Mouse (Mus musculus) liver, embryonic 12.5 days (tissue): ENCODE measurements around the gene Rasl10a. TPM values are rescaled to one million over a fixed set of nuclear protein-coding genes. Genes with fewer than 3 reads are reported as not detected.

Experiments
- ATAC-seq: fragments of 200-750 bp; cut with Nextera tagmentation; 2 replicates; pipeline ENCODE4 v1.8.0; 2017; ENCODE audit warnings: moderate number of reproducible peaks, mild to moderate bottlenecking, moderate library complexity
- H3K27ac ChIP-seq: fragments of 300-500 bp; sonication (generic); 2 replicates; pipeline ENCODE4 v1.5.1; 2016; ENCODE audit warnings: mild to moderate bottlenecking
- H3K27me3 ChIP-seq: fragments of 300-500 bp; sonication (generic); replicated peaks from 2 replicates; pipeline ENCODE4 v1.6.1; 2016; ENCODE audit warnings: mild to moderate bottlenecking, moderate library complexity
- H3K36me3 ChIP-seq: fragments of 300-500 bp; sonication (generic); 2 replicates; pipeline ENCODE4 v1.6.1; 2016; ENCODE audit warnings: mild to moderate bottlenecking, moderate library complexity
- H3K4me1 ChIP-seq: fragments of 300-500 bp; sonication (generic); 2 replicates; pipeline ENCODE4 v1.6.1; 2016
- H3K4me2 ChIP-seq: fragments of 300-500 bp; sonication (generic); 2 replicates; pipeline ENCODE4 v1.6.1; 2016; ENCODE audit warnings: mild to moderate bottlenecking, moderate library complexity
- H3K4me3 ChIP-seq: fragments of 300-500 bp; sonication (generic); 2 replicates; pipeline ENCODE4 v1.5.1; 2016; ENCODE audit warnings: mild to moderate bottlenecking, moderate library complexity
- H3K9ac ChIP-seq: fragments of 300-500 bp; sonication (generic); 2 replicates; pipeline ENCODE4 v1.6.1; 2016; ENCODE audit warnings: mild to moderate bottlenecking, moderate library complexity
- H3K9me3 ChIP-seq: fragments of 300-500 bp; sonication (generic); replicated peaks from 2 replicates; pipeline ENCODE4 v1.6.1; 2016; ENCODE audit warnings: mild to moderate bottlenecking, moderate library complexity
- WGBS: fragments of 180-500 bp; shearing (Covaris S2); methylation state at CpG from one replicate; pipeline ENCODE4 v1.1.7; 2016; ENCODE audit not compliant: insufficient replicate concordance; 5-methylcytosine and 5-hydroxymethylcytosine counted together
- polyA plus RNA-seq: library from polyadenylated mRNA; unstranded; fragments of >200 nt; fragmentation: Nextera tagmentation; extraction: Ambion mirVana; gene quantifications from 2 replicates; pipeline ENCODE4 v1.2.1, GENCODE M21; 2016

The Rasl10a gene
- polyA plus RNA-seq, 1 experiment from 2014 or later, result 1.1 TPM

- H3K9me3 ChIP-seq, result no peaks in the 10 kb centered on the region
- H3K27ac ChIP-seq, result no peak overlapping the region
- ATAC-seq, result no peak
- peaks cover 100% of the 10 kb centered on the region for H3K36me3 ChIP-seq
- 89% methylated on average over 10 of the region's 10 CpGs for WGBS
- no peak overlapping the region for H3K4me3 ChIP-seq
- H3K27me3 ChIP-seq, result no peaks in the 10 kb centered on the region
- 0 out of 2 replicates have a peak, but pooled peaks cover 10% of the 10 kb centered on the region for H3K4me1 ChIP-seq
- H3K9ac ChIP-seq, result no peak overlapping the region
- no peak overlapping the region for H3K4me2 ChIP-seq
Measured at GRCm38 (mm10) chr11:5032706-5033105, 25.2 kb upstream of the Rasl10a start.

- H3K27ac ChIP-seq, result no peak overlapping the region
- no peaks in the 10 kb centered on the region for H3K9me3 ChIP-seq
- H3K9ac ChIP-seq, result no peak overlapping the region
- no peak overlapping the region for H3K4me2 ChIP-seq
- no peaks in the 10 kb centered on the region for H3K27me3 ChIP-seq
- no peak for ATAC-seq
- peaks cover 100% of the 10 kb centered on the region for H3K36me3 ChIP-seq
- no peak overlapping the region for H3K4me3 ChIP-seq
- H3K4me1 ChIP-seq, result 0 out of 2 replicates have a peak, but pooled peaks cover 10% of the 10 kb centered on the region
- 89% methylated on average over 3 of the region's 3 CpGs for WGBS
Measured at GRCm38 (mm10) chr11:5033136-5033535, 24.8 kb upstream of the Rasl10a start.

- Histone ChIP-seq H3K4me2 (no peak overlapping the region), H3K9ac (no peak overlapping the region), H3K36me3 (peaks cover 100% of the 10 kb centered on the region), H3K27ac (no peak overlapping the region), H3K4me3 (no peak overlapping the region), H3K9me3 (no peaks in the 10 kb centered on the region), H3K4me1 (0 out of 2 replicates have a peak, but pooled peaks cover 7% of the 10 kb centered on the region), H3K27me3 (no peaks in the 10 kb centered on the region)
- ATAC-seq, result no peak
- 89% methylated on average over 4 of the region's 4 CpGs for WGBS
Measured at GRCm38 (mm10) chr11:5035421-5035820, 22.5 kb upstream of the Rasl10a start.

- no peak overlapping the region for H3K27ac ChIP-seq
- H3K9me3 ChIP-seq, result no peaks in the 10 kb centered on the region
- no peak overlapping the region for H3K4me2 ChIP-seq
- 86% methylated on average over 8 of the region's 8 CpGs for WGBS
- ATAC-seq, result no peak
- no peak overlapping the region for H3K9ac ChIP-seq
- H3K4me1 ChIP-seq, result no peaks in the 10 kb centered on the region
- H3K27me3 ChIP-seq, result no peaks in the 10 kb centered on the region
- no peak overlapping the region for H3K4me3 ChIP-seq
- H3K36me3 ChIP-seq, result peaks cover 100% of the 10 kb centered on the region
Measured at GRCm38 (mm10) chr11:5037146-5037854, 20.6 kb upstream of the Rasl10a start.

GRCm38 (mm10) chr11:5040585-5040984 is 17.3 kb upstream of the Rasl10a start:
- Histone ChIP-seq H3K4me2 (no peak overlapping the region), H3K4me3 (no peak overlapping the region), H3K4me1 (no peaks in the 10 kb centered on the region), H3K9me3 (no peaks in the 10 kb centered on the region), H3K27me3 (no peaks in the 10 kb centered on the region), H3K27ac (no peak overlapping the region), H3K36me3 (peaks cover 76% of the 10 kb centered on the region), H3K9ac (no peak overlapping the region)
- 88% methylated on average over 5 of the region's 5 CpGs for WGBS
- ATAC-seq, result no peak

- Histone ChIP-seq H3K27me3 (peaks cover 4% of the 10 kb centered on the region; the same call in 1 of the 2 replicates), H3K9ac (no peak overlapping the region), H3K9me3 (no peaks in the 10 kb centered on the region), H3K27ac (no peak overlapping the region), H3K4me1 (no peaks in the 10 kb centered on the region), H3K4me2 (no peak overlapping the region), H3K36me3 (peaks cover 69% of the 10 kb centered on the region), H3K4me3 (no peak overlapping the region)
- 82% methylated on average over 18 of the region's 18 CpGs for WGBS
- ATAC-seq, result no peak
Measured at GRCm38 (mm10) chr11:5041144-5041780, 16.7 kb upstream of the Rasl10a start.

GRCm38 (mm10) chr11:5042645-5043381 is 15.1 kb upstream of the Rasl10a start:
- Histone ChIP-seq H3K4me1 (peaks cover under 1% of the 10 kb centered on the region; the same call in 1 of the 2 replicates), H3K9ac (no peak overlapping the region), H3K4me3 (no peak overlapping the region), H3K4me2 (no peak overlapping the region), H3K27ac (no peak overlapping the region), H3K36me3 (peaks cover 54% of the 10 kb centered on the region), H3K27me3 (peaks cover 8% of the 10 kb centered on the region), H3K9me3 (no peaks in the 10 kb centered on the region)
- ATAC-seq, result no peak
- 84% methylated on average over 8 of the region's 8 CpGs for WGBS

GRCm38 (mm10) chr11:5046321-5046926 is 11.5 kb upstream of the Rasl10a start:
- WGBS, result 41% methylated on average over 12 of the region's 12 CpGs
- ATAC-seq, result no peak
- no peak overlapping the region for H3K4me2 ChIP-seq
- H3K27me3 ChIP-seq, result peaks cover 26% of the 10 kb centered on the region
- peaks cover 17% of the 10 kb centered on the region for H3K36me3 ChIP-seq
- H3K4me3 ChIP-seq, result no peak overlapping the region
- H3K9ac ChIP-seq, result no peak overlapping the region
- H3K4me1 ChIP-seq, result peaks cover 8% of the 10 kb centered on the region
- no peaks in the 10 kb centered on the region for H3K9me3 ChIP-seq
- no peak overlapping the region for H3K27ac ChIP-seq

- peaks cover 8% of the 10 kb centered on the region for H3K4me1 ChIP-seq
- H3K4me2 ChIP-seq, result no peak overlapping the region
- H3K36me3 ChIP-seq, result no peaks in the 10 kb centered on the region
- H3K9ac ChIP-seq, result no peak overlapping the region
- WGBS, result 83% methylated on average over 10 of the region's 10 CpGs
- peaks cover 39% of the 10 kb centered on the region for H3K27me3 ChIP-seq
- H3K4me3 ChIP-seq, result no peak overlapping the region
- no peak for ATAC-seq
- no peak overlapping the region for H3K27ac ChIP-seq
- H3K9me3 ChIP-seq, result no peaks in the 10 kb centered on the region
Measured at GRCm38 (mm10) chr11:5051629-5052028, 6.3 kb upstream of the Rasl10a start.

- WGBS, result 64% methylated on average over 10 of the region's 10 CpGs
Measured at GRCm38 (mm10) chr11:5052200-5052854, 5.6 kb upstream of the Rasl10a start.

GRCm38 (mm10) chr11:5054151-5054550 is 3.8 kb upstream of the Rasl10a start:
- 73% methylated on average over 14 of the region's 14 CpGs for WGBS
- no peak overlapping the region for H3K4me2 ChIP-seq
- H3K27ac ChIP-seq, result no peak overlapping the region
- ATAC-seq, result no peak
- H3K9ac ChIP-seq, result no peak overlapping the region
- peaks cover 63% of the 10 kb centered on the region for H3K27me3 ChIP-seq
- peaks cover 9% of the 10 kb centered on the region for H3K4me1 ChIP-seq
- H3K36me3 ChIP-seq, result no peaks in the 10 kb centered on the region
- H3K4me3 ChIP-seq, result no peak overlapping the region
- no peaks in the 10 kb centered on the region for H3K9me3 ChIP-seq

More at GRCm38 (mm10) chr11:5052200-5052854, 5.6 kb upstream of the Rasl10a start:
- no peak for ATAC-seq
- H3K27me3 ChIP-seq, result peaks cover 44% of the 10 kb centered on the region
- no peaks in the 10 kb centered on the region for H3K36me3 ChIP-seq
- H3K9me3 ChIP-seq, result no peaks in the 10 kb centered on the region
- H3K4me1 ChIP-seq, result peaks cover 8% of the 10 kb centered on the region
- no peak overlapping the region for H3K4me2 ChIP-seq
- no peak overlapping the region for H3K9ac ChIP-seq
- no peak overlapping the region for H3K27ac ChIP-seq
- no peak overlapping the region for H3K4me3 ChIP-seq
